Mouse (Mus musculus): ENCODE results near the gene Rptn.

DNA sequence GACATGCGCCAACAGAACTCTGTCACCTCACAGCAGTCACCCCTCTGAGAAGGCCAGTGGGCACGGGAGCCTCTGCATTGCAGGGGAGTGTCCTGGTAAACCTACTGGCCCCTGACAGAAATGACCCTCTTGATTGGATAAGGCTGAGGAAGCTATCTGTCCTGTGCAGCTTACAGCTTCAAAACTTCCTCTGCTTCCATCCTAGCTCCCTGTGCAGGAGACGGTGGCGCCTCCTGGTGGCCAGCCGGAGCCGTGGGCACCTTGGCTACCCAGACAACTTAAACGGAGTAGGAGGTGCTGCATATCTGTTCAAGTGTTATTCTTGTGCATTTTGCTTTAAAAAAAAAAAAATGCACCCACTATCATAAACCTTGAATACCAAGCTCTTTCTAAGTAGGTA lies 33.5 kb upstream of the Rptn start:
- TF ChIP-seq CTCF (IDR thresholded peaks at IDR 0.05; ENCODE audit: low read depth) (peak; percentile 71), EP300 (IDR thresholded peaks at IDR 0.05; ENCODE audit: low read depth) (no peak)
